Mouse (Mus musculus) megakaryocyte, embryonic 14.5 days (primary cell): Measurements from ENCODE around the gene Nsl1. TPM values are rescaled to one million over a fixed set of nuclear protein-coding genes. Genes with fewer than 3 reads are reported as not detected.

ENCODE experiments used
- H3K27me3 ChIP-seq: replicated peaks from 2 replicates; pipeline ENCODE3; 2012; ENCODE audit warnings: inconsistent platforms
- H3K36me3 ChIP-seq: replicated peaks from 2 replicates; pipeline ENCODE3; 2012; ENCODE audit warnings: low read length, inconsistent platforms, mixed read lengths
- H3K4me1 ChIP-seq: 2 replicates; pipeline ENCODE4 v1.6.1; 2012; ENCODE audit warnings: inconsistent platforms
- H3K4me3 ChIP-seq: replicated peaks from 2 replicates; pipeline ENCODE3; 2012; ENCODE audit warnings: moderate library complexity, mild to moderate bottlenecking, inconsistent platforms
- H3K9me3 ChIP-seq: 2 replicates; pipeline ENCODE4 v1.6.1; 2012; ENCODE audit warnings: inconsistent platforms
- FLI1 ChIP-seq: IDR thresholded peaks from 2 replicates; pipeline ENCODE4 v1.6.1; 2012; ENCODE audit warnings: low read length, inconsistent platforms, mixed read lengths
- GATA1 ChIP-seq: IDR thresholded peaks from 3 replicates; pipeline ENCODE4 v1.6.1; 2012; ENCODE audit warnings: mixed read lengths, low read length, inconsistent platforms, borderline replicate concordance
- polyA plus RNA-seq: library from polyadenylated mRNA; stranded (reverse); fragments of >175 nt; gene quantifications from 2 replicates; pipeline ENCODE4 v1.2.3, GENCODE M21; 2012; ENCODE audit warnings: low replicate concordance; ENCODE audit not compliant: insufficient read depth

Gene Nsl1
- polyA plus RNA-seq, 1 experiment: 1.3 TPM

GRCm38 (mm10) chr1:191102730-191103370, 40.0 kb downstream of the Nsl1 start:
- Histone ChIP-seq H3K4me1 (peaks cover 23% of the 10 kb centered on the region), H3K9me3 (peaks cover 15% of the 10 kb centered on the region), H3K27me3 (peaks cover 85% of the 10 kb centered on the region), H3K36me3 (no peaks in the 10 kb centered on the region), H3K4me3 (no peak overlapping the region)
- TF ChIP-seq FLI1: no peak
- no peak for TF ChIP-seq GATA1

GRCm38 (mm10) chr1:191105246-191105645, 42.4 kb downstream of the Nsl1 start:
- no peak for TF ChIP-seq FLI1
- TF ChIP-seq GATA1: no peak
- Histone ChIP-seq H3K27me3 (peaks cover 73% of the 10 kb centered on the region), H3K4me1 (peaks cover 23% of the 10 kb centered on the region), H3K4me3 (no peak overlapping the region), H3K36me3 (no peaks in the 10 kb centered on the region), H3K9me3 (peaks cover 15% of the 10 kb centered on the region)

GRCm38 (mm10) chr1:191107306-191107705, 44.5 kb downstream of the Nsl1 start:
- H3K4me1 ChIP-seq: peaks cover 44% of the 10 kb centered on the region
- H3K27me3 ChIP-seq: peaks cover 57% of the 10 kb centered on the region

GRCm38 (mm10) chr1:191109907-191110306, 47.1 kb downstream of the Nsl1 start:
- Histone ChIP-seq H3K27me3 (peaks cover 39% of the 10 kb centered on the region), H3K4me1 (peaks cover 63% of the 10 kb centered on the region), H3K36me3 (no peaks in the 10 kb centered on the region), H3K9me3 (no peaks in the 10 kb centered on the region), H3K4me3 (no peak overlapping the region)
- TF ChIP-seq GATA1 (no peak), FLI1 (no peak)

More at GRCm38 (mm10) chr1:191107306-191107705, 44.5 kb downstream of the Nsl1 start:
- Histone ChIP-seq H3K36me3 (no peaks in the 10 kb centered on the region), H3K9me3 (no peaks in the 10 kb centered on the region), H3K4me3 (no peak overlapping the region)
- TF ChIP-seq FLI1: no peak
- no peak for TF ChIP-seq GATA1

- TF ChIP-seq GATA1 (no peak), FLI1 (no peak)
Observed at GRCm38 (mm10) chr1:191111146-191111545, 48.3 kb downstream of the Nsl1 start.

GRCm38 (mm10) chr1:191114868-191115267, 52.1 kb downstream of the Nsl1 start:
- H3K36me3 ChIP-seq: no peaks in the 10 kb centered on the region
- H3K4me1 ChIP-seq: peaks cover 70% of the 10 kb centered on the region
- peaks cover 15% of the 10 kb centered on the region for H3K27me3 ChIP-seq
- TF ChIP-seq GATA1 (no peak), FLI1 (no peak)
- no peak overlapping the region for H3K4me3 ChIP-seq
- H3K9me3 ChIP-seq: peaks cover 2% of the 10 kb centered on the region; the same call in 1 of the 2 replicates

More at GRCm38 (mm10) chr1:191111146-191111545, 48.3 kb downstream of the Nsl1 start:
- no peaks in the 10 kb centered on the region for H3K36me3 ChIP-seq
- no peaks in the 10 kb centered on the region for H3K9me3 ChIP-seq
- peaks cover 72% of the 10 kb centered on the region for H3K4me1 ChIP-seq
- peak overlapping the region; percentile 87 for H3K4me3 ChIP-seq
- peaks cover 38% of the 10 kb centered on the region for H3K27me3 ChIP-seq

GRCm38 (mm10) chr1:191115514-191116238, 52.9 kb downstream of the Nsl1 start:
- Histone ChIP-seq H3K36me3 (no peaks in the 10 kb centered on the region), H3K27me3 (peaks cover 15% of the 10 kb centered on the region), H3K4me3 (no peak overlapping the region), H3K9me3 (peaks cover 2% of the 10 kb centered on the region; the same call in 1 of the 2 replicates), H3K4me1 (peaks cover 70% of the 10 kb centered on the region)
- TF ChIP-seq FLI1: no peak
- TF ChIP-seq GATA1: no peak

- peaks cover 75% of the 10 kb centered on the region for H3K4me1 ChIP-seq
- no peaks in the 10 kb centered on the region for H3K36me3 ChIP-seq
- TF ChIP-seq FLI1 (no peak), GATA1 (no peak)
Observed at GRCm38 (mm10) chr1:191122744-191123143, 59.9 kb downstream of the Nsl1 start.

GRCm38 (mm10) chr1:191123696-191124095, 60.9 kb downstream of the Nsl1 start:
- TF ChIP-seq FLI1 (no peak), GATA1 (no peak)

More at GRCm38 (mm10) chr1:191122744-191123143, 59.9 kb downstream of the Nsl1 start:
- Histone ChIP-seq H3K27me3 (peaks cover 25% of the 10 kb centered on the region), H3K4me3 (no peak overlapping the region), H3K9me3 (peaks cover 2% of the 10 kb centered on the region; the same call in 1 of the 2 replicates)

GRCm38 (mm10) chr1:191124288-191124687, 61.5 kb downstream of the Nsl1 start:
- H3K4me3 ChIP-seq: no peak overlapping the region
- peaks cover 4% of the 10 kb centered on the region for H3K36me3 ChIP-seq
- TF ChIP-seq FLI1 (no peak), GATA1 (no peak)
- H3K4me1 ChIP-seq: peaks cover 64% of the 10 kb centered on the region
- H3K27me3 ChIP-seq: peaks cover 22% of the 10 kb centered on the region
- peaks cover 9% of the 10 kb centered on the region for H3K9me3 ChIP-seq

More at GRCm38 (mm10) chr1:191123696-191124095, 60.9 kb downstream of the Nsl1 start:
- Histone ChIP-seq H3K4me1 (peaks cover 70% of the 10 kb centered on the region), H3K27me3 (peaks cover 22% of the 10 kb centered on the region), H3K9me3 (peaks cover 3% of the 10 kb centered on the region), H3K36me3 (peaks cover under 1% of the 10 kb centered on the region), H3K4me3 (no peak overlapping the region)
